Mouse (Mus musculus) thymus, adult 2 months (tissue): ENCODE data around the gene Zfand2b.

ENCODE experiments used
- CTCF ChIP-seq: fragments of 200-500 bp; IDR thresholded peaks from 2 replicates; pipeline ENCODE4 v1.5.1; 2012; ENCODE audit warnings: mild to moderate bottlenecking, control low read depth, low read length, moderate library complexity, borderline replicate concordance; ENCODE audit not compliant: control insufficient read depth, poor library complexity, insufficient read depth; ENCODE audit errors: extremely low read depth
- POLR2A ChIP-seq: fragments of 200-500 bp; IDR thresholded peaks from 2 replicates; pipeline ENCODE4 v1.6.1; 2012; ENCODE audit warnings: mild to moderate bottlenecking, low read length, control low read depth, moderate library complexity; ENCODE audit not compliant: control insufficient read depth, poor library complexity, insufficient read depth; ENCODE audit errors: extremely low read depth

DNA sequence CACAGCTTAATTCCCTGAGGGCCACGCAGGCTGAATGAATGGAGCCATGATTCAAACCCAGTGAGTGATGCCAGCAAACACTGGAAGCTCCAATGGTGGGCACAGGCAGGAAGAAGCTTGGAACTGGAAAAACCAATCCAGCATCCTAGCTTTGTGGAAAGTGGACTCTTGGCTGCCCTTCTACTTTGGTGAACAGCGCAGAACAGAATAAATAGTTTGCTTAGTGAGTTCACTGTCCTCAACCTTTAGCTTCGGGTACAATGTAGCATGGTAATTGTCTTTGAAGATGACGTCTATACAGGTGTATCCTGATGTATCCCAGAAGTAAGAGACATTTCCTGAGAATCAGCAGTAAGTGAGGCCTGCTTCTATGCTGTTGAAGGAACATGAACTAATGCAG is 19.7 kb upstream of the Zfand2b start:
- no peak for TF ChIP-seq POLR2A
- no peak for TF ChIP-seq CTCF
